Mouse (Mus musculus): ENCODE results near the gene Gtf2f2.

- TF ChIP-seq POLR2A (IDR thresholded peaks at IDR 0.05; ENCODE audit: insufficient read length, low read depth): no peak
- TF ChIP-seq TCF12 (IDR thresholded peaks at IDR 0.05; ENCODE audit: insufficient read depth, poor library complexity, severe bottlenecking): no peak
- TF ChIP-seq POLR2AphosphoS2 (IDR thresholded peaks at IDR 0.05; ENCODE audit: insufficient read length, low read depth): no peak
- TF ChIP-seq MYOG (IDR thresholded peaks at IDR 0.05; ENCODE audit: control insufficient read depth in 1 of 3, insufficient read depth in 1 of 3, insufficient read length in 2 of 3, low read depth in 2 of 3): no peak
- TF ChIP-seq USF1 (IDR thresholded peaks at IDR 0.05; ENCODE audit: low read depth): no peak
- TF ChIP-seq E2F4 (IDR thresholded peaks at IDR 0.05; ENCODE audit: insufficient read depth): no peak
- TF ChIP-seq MAX (IDR thresholded peaks at IDR 0.05; ENCODE audit: low read depth): no peak
- no peak for TF ChIP-seq TCF3 (IDR thresholded peaks at IDR 0.05; ENCODE audit: insufficient read length, low read depth)
- TF ChIP-seq REST (IDR thresholded peaks at IDR 0.05; ENCODE audit: insufficient read depth, insufficient read length): no peak
- TF ChIP-seq MYOD1 (IDR thresholded peaks at IDR 0.05; ENCODE audit: control insufficient read depth in 1 of 3, insufficient read length in 2 of 3, low read depth in 2 of 3): no peak
- TF ChIP-seq CEBPB (IDR thresholded peaks at IDR 0.05; ENCODE audit: insufficient read depth, poor library complexity, severe bottlenecking): no peak
These were observed 8.9 kb downstream of the Gtf2f2 start for GRCm38 (mm10) chr14:76001781-76002180.
